Mouse (Mus musculus): ENCODE measurements around the gene Ankrd33b.

Gene Ankrd33b

DNA sequence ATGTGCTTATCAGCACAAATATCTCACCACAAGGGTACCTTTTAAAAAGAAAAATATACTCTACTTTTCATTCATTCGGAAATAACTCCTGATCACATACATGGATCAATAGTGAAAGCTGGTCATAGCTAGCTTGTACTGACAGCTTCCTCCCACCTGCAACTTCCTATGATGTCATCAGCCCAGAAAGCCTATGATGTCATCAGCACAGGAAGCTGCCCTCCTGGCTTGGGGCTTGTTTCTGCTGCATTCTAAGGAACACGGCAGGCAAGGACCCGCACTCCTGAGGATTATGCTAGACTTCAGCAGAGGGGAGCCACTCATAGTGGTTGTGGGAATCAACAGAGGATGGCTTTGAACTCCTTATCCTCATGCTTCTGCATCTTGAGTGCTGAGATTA lies 63.2 kb downstream of the Ankrd33b start:
- no peak for DNase-seq (ENCODE audit: low spot score in 2 of 2)

GRCm38 (mm10) chr15:31302293-31302990 lies 65.1 kb downstream of the Ankrd33b start:
- no peak for DNase-seq (ENCODE audit: low spot score in 2 of 2)

GRCm38 (mm10) chr15:31299258-31299917 lies 68.1 kb downstream of the Ankrd33b start:
- no peak for DNase-seq (ENCODE audit: low spot score in 2 of 2)

GRCm38 (mm10) chr15:31297777-31298137 lies 69.8 kb downstream of the Ankrd33b start:
- no peak for DNase-seq (ENCODE audit: low spot score in 2 of 2)

DNA sequence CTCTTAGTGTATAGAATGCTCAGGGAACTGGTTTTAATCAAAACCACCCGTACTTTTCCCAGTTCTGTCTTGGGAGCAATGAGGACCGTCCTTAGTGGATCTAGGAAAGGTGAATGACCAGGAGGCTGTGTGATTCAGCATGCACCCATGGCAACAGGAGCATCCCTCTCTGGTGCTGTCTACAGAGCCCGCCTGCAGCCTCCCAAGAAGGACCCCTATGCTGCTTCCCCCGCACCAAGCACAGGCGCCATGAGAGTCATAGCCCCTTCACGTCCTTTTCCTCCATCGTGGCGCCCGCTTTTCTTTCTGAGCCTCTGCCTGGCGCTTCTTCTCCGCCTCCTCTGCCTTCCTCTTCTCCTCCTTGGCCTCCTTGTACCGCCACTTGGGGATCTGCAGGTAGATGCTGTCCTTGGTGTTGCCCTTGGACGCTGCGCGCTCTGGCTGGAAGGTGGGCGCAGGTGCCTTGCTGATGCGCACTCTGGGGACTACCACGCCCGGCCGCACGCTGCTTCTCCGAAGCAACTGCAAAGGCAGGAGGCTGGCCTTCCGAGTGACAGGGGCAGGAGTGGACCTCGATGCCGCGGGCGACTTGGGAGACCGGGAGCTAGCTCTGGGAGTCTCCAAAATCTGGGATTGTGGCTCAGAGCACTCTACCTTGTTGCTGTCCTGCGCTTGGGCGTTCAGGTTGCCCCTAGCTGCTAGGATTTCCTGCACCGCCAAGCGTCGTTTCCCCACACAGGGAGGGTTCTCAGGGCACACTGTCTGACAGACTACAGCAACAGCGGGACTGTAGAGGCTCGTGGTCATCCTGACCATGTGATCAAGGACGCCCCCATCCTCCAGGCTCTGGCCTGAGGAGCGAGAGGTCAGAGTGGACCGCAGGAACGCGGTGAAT lies 70.4 kb downstream of the Ankrd33b start:
- no peak for DNase-seq (ENCODE audit: low spot score in 2 of 2)

GRCm38 (mm10) chr15:31294311-31294710 lies 73.2 kb downstream of the Ankrd33b start:
- DNase-seq (ENCODE audit: low spot score in 2 of 2) = no peak

DNA sequence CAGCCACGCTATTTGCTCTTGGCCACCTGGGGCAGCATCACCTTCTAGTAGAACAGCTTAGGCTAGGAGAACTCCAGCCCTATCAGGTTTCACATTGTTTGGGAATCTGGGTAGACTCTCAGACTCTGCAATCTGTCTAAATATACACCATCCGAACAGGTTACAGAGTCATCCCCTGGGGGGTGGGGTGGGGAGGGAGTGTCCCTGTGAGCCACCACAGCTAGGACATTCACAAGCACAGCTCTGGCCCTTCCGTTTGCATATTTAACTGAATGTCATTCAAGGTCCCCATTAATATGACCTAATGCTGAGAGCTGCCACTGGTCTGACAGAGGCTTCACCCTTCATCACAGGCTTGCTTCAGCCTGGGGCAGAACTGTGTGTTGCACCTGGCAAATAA lies 74.9 kb downstream of the Ankrd33b start:
- DNase-seq (ENCODE audit: low spot score in 2 of 2) = no peak

DNA sequence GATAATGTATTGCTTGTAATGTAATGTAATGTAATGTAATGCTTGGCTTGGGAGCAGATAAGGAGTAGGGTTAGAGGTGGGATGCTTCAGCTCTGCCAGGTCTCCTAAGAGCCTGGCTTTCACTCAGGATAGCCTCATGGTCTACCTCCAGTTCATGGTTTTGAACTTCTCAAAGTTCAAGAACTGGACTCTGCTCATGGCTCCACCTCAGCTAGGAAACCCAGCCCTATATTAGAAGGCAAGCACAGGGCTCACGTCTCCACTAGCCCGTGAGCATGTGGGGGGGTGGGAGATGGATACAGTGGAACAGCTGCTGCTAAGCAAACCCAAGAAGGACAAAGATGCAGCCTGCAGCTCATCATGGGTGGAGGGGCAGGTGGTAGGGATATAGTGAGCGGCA lies 81.8 kb downstream of the Ankrd33b start:
- no peak for DNase-seq (ENCODE audit: low spot score in 2 of 2)

DNA sequence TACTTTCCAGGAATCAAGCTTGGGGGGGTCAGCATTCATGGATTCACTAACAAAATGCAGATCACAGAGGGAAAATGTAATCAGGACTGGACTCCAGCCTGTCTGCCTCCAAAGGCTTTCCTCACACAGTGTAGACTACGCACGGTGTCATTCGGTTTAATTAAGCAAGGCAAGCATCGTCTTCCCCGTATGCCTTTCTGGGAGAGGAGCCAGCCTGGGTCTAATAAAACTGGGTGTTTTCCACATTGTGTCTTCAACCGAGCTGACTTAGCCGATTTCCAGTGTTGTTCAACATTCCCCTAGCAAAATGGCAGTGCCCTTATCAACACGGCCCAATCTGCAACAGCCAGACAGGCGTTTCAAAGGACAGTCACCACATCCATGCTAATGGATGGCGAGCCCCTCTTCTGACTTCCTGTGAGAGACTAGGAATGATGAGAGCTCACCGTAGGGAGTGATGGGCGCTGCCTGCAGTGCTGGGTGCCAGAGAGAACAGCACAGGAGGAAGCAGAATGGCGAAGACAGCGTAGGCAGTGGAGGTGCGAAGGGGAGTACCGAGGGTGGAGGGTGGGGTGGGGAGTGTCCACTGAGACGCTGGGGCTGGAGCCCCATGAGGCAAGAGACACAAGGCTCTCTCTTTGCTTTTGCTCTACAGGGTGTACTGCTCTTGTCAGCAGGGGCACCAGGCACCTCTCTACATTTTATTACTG lies 82.4 kb downstream of the Ankrd33b start:
- DNase-seq (ENCODE audit: low spot score in 2 of 2) = no peak

DNA sequence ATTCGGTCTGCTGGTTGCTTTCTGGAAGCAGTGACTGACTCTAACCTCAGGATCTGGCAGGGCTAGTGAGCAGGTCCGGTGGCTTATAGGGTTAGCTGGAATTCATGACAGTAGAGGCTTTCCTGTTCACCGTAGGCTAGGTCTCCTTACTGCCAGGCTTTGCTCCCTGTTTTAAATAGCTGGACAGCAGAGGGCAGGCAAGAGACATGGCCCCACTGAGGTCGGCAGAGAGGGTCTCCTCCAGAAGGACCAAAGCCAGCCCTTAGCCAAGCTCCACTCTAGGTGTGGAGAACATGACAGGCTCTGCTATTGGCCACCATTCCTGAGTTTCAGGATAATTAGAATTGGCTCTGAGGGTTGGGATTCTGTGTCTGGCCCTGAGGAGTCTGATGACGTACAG lies 83.4 kb downstream of the Ankrd33b start:
- no peak for DNase-seq (ENCODE audit: low spot score in 2 of 2)

DNA sequence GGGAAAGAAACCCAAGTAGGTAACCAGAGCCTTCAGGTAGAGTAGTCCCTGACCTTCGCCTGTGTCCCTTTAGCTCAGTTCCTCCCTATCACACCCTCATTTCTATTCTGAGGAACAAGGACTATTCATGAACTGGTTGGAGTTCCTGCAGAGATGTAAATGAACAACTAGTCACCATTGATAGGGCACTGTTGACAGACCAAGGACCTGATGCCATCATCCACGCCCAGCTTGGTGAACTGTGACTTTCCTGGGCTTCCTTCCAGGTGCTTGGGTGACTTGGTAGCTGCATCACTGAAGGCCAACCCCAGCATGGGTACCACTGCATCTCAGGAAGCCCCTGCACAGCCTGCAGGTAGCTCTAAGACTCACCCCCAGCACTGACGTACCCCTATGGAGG lies 85.2 kb downstream of the Ankrd33b start:
- no peak for DNase-seq (ENCODE audit: low spot score in 2 of 2)

GRCm38 (mm10) chr15:31281830-31282229 lies 85.7 kb downstream of the Ankrd33b start:
- DNase-seq (ENCODE audit: low spot score in 2 of 2) = no peak

- DNase-seq (ENCODE audit: low spot score in 2 of 2) = no peak
Measured at GRCm38 (mm10) chr15:31280683-31281082, 86.8 kb downstream of the Ankrd33b start.

DNA sequence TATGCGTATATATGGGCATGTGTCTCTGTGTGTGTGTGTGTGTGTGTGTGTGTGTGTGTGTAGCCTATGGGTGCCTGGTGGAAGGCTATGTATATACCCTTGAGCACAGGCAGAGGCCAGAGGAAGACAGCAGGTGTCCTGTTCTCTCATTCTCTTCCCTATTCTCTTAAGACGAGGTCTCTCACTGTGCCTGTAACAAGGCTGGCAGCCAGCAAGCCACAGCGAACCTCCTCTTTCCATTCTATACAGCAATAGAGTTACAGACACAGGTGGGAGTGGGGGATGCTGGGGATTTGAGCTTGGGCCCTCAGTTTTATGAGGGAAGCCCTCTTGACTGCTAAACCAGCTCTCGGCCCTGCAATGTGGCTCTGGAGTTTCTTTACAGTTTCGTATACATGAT lies 87.5 kb downstream of the Ankrd33b start:
- no peak for DNase-seq (ENCODE audit: low spot score in 2 of 2)

DNA sequence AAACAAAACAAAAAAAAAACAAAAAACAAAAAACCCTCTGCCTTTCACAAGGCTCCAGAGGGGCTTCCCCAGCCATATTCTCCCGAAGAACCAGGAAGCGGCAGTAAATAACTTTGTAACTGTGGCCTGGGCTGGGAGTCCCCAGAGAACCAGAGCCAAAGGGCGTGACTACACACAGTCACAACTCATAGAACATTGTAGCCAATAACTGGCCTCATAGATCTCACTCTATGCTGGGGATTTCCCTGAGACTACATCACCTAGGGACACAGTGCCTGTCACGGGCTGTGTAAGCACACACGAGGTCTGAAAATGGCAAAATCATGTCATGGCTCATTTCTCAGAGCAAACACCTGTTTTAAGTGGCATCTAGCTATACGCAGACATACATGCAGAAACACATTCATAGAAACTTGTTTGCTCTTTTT lies 87.9 kb downstream of the Ankrd33b start:
- DNase-seq (ENCODE audit: low spot score in 2 of 2) = no peak

DNA sequence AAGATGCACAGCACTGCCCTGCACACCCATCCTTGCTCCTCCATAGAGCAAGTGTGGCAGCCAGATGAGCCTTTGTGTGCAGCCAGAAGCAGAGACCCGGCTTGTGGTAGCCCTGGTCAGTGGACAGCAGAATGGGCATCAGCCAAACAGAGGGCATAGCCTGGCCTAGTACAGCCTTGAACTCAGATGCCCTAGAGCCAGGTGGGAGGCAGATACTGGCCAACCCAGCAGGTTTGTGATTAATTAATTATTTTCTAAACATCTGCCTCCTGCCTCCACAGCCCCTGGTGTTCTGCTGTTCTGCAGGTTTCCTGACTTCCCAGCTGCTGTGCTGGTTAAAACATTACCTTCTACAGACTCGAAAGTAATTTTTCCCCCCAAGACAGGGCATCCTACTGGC lies 88.4 kb downstream of the Ankrd33b start:
- no peak for DNase-seq (ENCODE audit: low spot score in 2 of 2)

DNA sequence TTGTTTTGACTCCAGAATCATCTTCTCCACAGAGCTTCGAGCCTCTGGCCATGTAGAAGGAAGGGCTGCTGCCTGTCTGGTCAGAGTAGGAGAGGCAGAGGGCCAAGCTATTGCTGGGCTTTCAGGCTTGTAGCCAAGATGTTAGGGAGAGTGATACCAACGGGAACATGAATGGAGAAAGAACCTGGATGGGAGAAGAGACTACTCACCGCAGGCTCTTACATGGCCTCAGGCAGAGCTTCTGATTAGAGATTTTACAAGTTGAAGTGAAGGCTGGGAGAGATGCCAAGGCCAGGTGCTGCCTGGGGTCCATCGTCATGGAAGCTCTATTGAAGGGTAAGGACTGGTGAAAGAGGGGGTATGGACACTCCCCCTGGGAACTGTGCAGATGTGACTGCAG lies 89.4 kb downstream of the Ankrd33b start:
- no peak for DNase-seq (ENCODE audit: low spot score in 2 of 2)

GRCm38 (mm10) chr15:31273509-31273908 lies 94.0 kb downstream of the Ankrd33b start:
- no peak for DNase-seq (ENCODE audit: low spot score in 2 of 2)

- DNase-seq (ENCODE audit: low spot score in 2 of 2) = no peak
Measured at GRCm38 (mm10) chr15:31272695-31273094, 94.8 kb downstream of the Ankrd33b start.

DNA sequence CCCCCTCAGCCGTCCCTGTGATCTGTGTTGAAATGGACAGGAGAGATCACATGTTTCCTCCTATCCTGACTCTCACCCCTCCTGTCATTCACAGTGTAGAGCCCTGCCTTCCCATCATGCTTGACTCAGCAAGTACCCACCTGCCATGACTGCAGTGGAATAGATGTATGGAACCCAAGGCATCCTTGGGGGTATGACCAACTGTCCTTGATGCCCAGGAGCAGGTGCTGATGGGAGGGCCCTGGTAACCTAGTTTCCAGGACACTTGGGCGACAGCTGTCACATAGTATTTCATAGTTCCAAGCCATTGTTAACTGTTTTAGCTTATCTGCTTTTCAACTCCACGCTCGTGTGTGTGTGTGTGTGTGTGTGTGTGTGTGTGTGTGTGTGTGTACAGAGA lies 98.0 kb downstream of the Ankrd33b start:
- DNase-seq (ENCODE audit: low spot score in 2 of 2) = no peak

DNA sequence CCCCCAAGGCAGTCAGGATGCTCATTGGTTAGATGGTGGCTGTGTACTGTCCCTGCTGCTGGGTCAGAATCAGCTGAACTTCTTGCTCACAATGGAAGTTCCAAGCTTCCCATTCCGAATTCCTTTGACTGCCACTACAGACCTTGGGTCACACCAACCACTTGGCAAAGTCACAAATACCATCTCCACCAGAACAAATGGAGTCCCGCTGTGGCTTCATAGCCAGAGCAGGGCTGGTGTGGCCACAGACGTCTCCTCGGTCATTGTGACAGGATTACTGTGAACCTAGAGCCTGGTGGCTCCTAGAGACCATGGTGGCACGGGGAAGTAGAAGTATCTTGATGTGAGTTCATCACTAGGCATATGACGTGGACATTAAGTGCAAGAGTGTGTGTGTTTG lies 99.4 kb downstream of the Ankrd33b start:
- DNase-seq (ENCODE audit: low spot score in 2 of 2) = no peak

- no peak for DNase-seq (ENCODE audit: low spot score in 2 of 2)
Measured at GRCm38 (mm10) chr15:31265845-31266244, 101.7 kb downstream of the Ankrd33b start.

Data from frontal cortex, postnatal 14 days (tissue).